Mouse (Mus musculus) left cerebral cortex, postnatal 4 days (tissue): ENCODE data around the gene Bub1b. TPM values are rescaled to one million over a fixed set of nuclear protein-coding genes. Genes with fewer than 3 reads are reported as not detected.

Experiments
- DNase-seq: peaks from one replicate; pipeline ENCODE4 v3.0.0-alpha.2; 2022
- intact Hi-C: fragments of 180-260 bp; cut with DNase I; formaldehyde crosslinking; loops from one replicate; pipeline ENCODE4 v1.15.1; 2025
- total RNA-seq, 2 experiments: library from RNA; stranded (reverse); gene quantifications; 2 replicates each; pipeline ENCODE4 v1.2.3; 2021

The Bub1b gene
- total RNA-seq, 2 experiments from 2014 or later, result 5.7 to 5.9 TPM

DNA sequence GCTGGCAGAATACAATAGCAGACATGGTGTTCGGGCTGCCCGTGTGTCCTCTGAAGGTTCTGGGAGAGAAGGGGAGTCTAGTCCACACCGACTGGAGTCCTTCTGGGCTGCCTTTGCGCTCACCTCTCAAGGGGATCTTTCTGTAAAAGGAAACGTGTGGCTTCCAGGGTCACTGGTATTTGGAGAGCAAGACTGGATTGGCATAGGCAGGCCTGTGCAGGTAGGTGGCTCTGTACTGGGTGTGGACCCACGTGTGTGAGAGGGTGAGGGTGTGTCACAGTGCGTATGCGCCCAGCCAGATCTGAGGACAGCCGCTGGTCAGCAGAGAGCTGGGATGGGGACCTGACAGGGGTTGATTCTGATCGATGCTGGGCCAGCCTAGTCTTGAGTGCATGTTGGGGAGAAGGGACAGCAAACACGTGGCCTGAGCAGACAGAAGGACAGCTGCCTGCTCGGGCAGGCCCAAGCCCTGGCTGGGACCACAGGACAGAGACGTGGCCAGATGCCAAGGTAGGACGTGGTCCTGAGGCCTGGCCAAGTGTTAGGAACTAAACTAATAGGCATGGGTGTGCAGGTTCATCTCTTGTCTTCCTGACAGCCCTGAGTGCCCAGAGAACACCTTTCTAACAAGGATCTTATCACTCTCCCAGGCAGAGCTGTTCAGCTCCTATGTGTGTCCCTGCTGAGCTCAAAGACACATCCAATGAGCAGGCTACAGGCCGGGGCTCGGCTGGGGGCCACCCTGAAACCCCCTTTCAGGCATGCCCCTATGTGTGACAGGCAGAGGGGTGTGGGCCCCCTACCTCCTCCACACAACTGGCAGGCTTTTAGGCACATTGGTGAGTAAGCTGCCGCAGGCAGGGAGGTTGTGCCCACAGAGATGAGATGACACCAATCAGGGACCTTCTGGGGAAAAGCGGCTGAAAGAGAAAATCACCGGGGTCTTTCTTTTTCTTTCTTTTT lies 66.1 kb downstream of the Bub1b start:
- intact Hi-C loops, result no loop called here

DNA sequence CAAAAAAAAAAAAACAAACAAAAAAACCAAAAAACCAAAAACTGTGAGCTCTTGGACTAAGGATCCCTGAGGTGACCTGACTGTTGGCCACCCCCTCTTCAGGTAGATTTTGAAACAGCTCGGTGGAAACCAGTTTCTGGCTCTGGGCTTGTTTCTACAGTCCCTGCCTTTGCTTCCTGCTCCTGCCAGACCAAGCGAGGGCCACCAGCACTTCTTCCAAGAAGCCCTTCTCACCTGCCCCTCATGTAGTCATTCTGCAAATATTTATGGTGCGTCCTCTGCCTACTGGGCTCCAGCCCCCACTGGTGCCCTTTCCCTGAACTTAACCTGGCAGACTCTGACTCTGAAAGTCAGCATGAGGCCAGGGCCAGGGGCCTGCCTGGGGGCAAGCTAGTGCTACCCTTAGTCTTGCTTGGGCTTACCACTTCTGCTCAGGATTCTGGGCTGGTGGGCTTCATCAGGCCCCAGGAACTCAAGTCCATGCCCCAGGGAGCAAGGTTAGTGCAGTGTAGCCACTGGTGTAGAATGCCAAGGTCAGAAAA lies 67.0 kb downstream of the Bub1b start:
- intact Hi-C loops, result no loop called here
- DNase-seq, result no peak

More for the DNA sequence above, 66.1 kb downstream of the Bub1b start:
- peak; percentile 50 for DNase-seq

DNA sequence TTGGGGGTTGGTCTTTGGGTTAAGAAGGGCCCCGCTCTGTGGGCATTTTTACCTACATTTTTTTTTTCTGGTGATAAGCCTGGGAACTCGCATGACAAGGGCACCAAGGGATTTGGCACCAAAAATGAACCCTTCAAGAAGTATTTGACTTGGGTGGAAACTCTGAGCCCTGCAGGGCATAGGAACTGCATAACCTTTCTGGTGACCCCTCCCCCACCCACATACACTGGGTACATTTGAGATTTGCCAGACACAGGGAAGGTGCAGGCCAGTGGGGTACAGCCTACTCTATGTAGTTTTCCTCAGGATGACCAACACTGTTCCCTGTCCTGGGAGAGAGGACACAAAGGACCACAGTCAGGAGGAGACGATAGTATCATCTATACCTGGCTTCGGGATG lies 67.6 kb downstream of the Bub1b start:
- no peak for DNase-seq
- intact Hi-C loops, result no loop called here

DNA sequence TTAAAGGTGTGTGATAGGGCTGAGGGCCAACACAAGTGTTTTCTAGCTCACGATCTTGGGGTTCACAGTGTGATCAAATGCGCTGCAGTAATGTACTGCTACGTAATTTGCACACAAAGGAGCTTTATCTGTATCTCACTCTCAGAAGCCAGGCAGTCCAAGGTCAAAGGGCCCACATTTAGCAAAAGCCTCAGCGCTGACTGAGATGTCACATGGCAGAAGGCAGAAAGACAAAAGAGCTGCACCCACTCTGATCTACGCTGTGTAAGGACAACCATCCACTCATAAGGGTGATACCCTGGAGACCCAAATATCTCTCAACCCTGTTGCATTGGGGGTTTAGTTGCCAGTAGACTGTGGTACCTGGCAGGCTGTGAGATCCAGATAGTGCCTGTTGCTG lies 69.2 kb downstream of the Bub1b start:
- intact Hi-C loops, result no loop called here
- no peak for DNase-seq

DNA sequence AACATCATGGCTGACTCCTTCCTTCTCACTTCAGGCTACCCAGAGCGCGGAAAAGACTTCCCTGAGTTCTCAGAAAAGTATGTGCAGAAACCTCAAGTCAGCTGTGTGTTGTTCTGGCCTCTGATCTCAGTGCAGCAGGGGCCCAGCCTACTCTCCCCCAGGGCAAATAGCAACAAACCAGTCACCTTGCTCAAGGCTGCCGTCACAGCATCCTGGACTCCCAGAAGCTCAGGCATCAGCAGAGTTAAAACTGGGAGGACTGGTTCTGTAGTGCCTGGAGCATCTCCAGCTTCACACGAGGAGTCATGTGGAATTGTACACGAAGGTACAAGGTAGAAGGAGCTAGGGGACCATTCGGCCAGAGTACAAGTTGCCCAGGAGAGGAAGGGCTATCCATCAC lies 71.2 kb downstream of the Bub1b start:
- intact Hi-C loops, result no loop called here
- DNase-seq, result no peak

DNA sequence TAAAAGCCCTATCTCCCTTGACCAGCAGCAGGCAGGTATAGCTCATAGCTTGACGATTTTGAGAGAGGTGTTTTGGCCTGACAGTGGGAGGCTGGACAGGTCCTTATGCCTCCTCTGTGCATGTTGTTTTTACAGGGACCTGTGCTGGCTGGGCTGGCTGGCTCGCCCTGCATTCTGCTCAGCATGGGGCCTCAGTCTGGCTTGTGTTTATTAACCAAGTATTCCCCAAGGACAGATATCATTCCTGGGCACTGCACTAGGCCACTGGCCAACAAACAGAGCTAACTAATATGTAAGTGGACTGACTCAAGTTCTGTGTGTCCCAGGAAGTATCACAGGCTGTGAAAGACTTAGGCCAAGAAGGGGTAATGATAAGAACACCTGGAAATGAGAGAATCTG lies 71.8 kb downstream of the Bub1b start:
- intact Hi-C loops, result no loop called here
- no peak for DNase-seq

DNA sequence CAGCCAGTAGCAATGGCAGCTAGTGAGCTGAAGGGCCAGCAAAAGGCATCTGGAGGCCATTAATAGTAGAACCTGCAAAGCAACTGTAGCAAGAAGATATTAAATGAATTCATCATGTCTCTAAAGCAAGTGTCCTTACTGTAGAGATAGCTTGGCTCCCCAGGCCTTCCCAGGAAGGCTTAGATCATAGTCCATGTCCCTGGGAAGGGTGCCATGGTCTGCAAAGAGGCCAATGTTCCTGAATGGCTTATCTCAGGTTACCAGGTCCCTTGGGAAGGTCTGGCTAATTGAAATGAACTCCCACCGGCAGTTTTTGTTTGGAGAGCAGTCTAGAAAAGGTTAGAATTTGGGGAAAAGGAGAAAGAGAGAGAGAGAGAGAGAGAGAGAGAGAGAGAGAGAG lies 73.7 kb downstream of the Bub1b start:
- intact Hi-C loops, result no loop called here
- DNase-seq, result no peak

DNA sequence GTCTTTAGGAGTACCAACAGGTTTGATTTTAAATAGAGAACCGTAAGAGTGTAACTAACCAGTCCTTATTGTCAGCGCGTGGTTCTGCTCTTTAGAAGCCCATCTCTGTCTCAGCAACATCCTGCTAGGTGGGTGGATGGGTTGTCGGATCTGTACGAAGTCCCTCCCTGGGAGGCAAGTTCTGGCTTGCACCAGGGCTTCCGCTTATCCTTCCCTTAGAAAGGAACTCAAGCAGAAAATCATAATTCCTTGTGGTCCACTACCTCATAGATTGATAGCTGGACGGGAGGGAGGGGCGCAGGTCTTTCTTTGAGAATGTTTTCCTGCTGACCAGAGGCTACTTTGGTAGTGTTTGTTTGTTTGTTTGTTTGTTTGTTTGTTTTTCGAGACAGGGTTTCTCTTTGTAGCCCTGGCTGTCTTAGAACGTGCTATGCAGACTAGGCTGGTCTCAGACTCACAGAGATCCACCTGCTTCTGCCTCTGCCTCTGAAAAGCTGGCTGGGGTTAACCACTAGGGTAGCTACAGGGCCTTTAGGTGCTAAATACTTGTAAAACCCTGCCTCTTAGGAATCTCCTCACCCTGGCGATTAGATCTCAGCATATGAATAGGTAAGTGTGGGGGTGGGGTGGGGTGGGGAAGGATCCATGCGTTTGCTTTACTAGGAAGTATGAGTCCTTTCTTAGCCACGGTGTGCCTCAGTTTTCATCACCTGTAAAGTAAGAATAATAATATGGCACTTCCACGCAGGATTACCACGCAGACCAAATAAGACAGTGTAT lies 75.9 kb downstream of the Bub1b start:
- intact Hi-C loops, result no loop called here

DNA sequence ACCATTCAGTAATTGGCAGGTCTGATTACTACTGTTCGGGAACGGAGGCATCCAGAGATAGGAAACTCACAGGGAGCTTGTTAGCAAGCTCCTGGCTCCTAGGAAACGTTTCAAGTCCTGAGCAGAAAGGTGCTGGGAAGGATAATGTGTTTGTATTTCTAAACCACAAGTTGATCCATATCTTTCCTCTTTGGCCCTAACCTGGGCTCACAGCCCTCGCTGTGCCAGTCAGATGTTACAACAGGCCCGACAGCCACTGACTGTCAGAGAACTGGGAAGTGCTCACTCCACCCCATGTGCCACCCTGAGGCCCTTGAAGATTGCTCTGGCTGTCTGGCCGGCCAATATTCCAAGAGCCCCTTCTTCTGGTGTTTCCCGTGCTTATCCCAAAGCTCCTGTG lies 76.5 kb downstream of the Bub1b start:
- DNase-seq, result no peak
- intact Hi-C loops, result no loop called here

More for the DNA sequence above, 75.9 kb downstream of the Bub1b start:
- DNase-seq, result no peak

DNA sequence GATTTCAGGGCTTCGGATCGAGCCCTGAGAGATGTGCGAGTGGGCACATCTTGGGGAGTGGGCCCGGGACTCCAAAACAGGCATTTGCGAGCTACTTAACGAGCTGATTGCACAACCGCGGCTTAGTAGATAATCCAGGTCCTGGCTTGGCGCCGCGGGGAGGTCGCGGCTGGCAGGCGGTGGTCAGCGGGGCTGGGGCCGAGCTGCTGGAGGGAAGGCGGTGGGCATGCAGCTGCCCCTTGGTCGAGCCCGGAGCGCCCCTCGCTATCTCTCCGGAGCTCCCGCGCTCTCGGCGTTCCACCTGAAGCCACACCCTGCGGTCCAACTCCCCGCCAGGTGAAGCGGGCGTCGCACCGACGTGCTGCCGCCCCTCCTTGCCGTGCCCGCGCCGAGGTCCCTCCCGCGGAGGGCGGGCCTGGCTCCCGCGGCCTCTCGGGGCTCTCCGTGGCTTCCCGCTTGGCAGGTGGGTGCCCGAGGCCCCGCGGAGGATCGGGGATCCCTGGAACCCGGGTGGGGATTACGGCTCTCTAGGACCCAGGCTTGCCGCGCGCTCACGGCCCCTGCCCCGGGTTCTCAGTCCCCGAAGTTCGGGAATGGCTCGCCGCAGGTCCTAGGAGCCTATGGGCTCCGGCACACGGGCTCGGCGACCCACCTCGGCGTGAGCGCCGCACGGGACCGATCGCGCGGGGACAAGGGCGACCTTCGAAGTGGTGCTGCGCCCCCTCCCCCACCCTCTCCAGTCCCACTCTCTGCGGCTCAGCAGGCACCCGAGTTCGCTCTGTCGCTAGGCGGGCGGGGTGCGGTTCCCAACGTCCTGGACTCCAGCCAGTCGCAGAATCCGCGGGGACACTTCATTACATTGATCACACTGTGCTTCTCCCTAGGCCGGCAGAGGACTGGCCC lies 79.1 kb downstream of the Bub1b start:
- intact Hi-C loops, result no loop called here
- DNase-seq, result no peak

DNA sequence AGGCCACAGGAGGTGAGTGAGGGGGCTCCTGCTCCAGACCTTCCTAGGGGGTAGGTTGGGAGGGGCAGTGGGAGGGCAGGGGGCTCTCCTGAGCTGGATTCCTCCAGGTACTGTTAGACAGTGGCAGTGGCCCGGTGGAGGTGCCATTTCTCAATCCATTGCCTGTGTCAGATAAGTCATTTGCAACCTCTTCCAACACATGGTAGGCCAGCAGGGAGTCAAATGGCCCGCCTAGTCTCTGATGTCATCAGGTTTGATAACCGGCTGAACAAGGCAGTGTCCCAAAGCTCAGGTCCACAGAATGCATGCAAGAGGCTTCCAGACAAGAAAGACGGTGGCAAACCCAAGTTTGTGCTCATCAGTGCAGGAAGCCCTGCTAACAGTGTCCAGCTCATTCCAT lies 79.8 kb downstream of the Bub1b start:
- intact Hi-C loops, result no loop called here
- no peak for DNase-seq

DNA sequence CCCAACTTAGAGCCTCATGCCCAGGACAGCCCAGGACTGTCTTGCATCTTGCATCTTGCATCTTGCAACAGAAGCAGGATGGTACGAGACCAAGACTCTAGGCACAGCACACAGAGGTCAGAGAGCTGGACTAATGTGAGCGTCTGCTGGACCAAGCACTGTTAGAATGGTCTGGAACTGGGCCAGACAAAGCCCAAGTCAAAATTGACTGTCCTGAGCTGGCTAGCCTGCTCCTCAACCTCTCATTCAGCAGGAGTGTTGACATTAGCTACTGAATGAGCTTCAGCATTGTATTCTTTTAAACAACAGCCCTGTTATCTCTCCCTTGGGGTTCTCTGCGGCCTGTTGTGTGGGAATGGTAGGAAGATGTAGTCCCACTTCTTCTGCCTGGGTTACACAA lies 81.6 kb downstream of the Bub1b start:
- DNase-seq, result no peak
- intact Hi-C loops, result no loop called here

DNA sequence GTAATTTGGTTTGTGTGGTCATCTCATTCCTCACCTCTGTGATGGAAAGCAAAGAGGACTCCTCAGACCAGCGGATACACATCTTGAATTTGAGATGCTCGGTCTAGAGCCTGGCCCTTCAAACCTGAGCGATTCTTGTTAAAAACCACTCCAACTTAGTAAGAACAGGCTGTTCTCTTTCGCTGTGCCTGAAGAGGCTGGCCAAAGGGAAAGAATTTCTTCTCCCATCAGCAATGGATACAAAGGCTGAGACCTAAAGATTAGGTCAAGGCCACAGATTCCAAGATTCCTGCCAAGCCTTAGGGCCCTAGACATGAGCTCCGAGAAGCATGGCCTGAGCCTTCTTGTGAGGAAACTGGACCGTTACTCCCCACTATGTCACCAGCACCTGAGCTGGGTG lies 82.9 kb downstream of the Bub1b start:
- intact Hi-C loops, result no loop called here
- DNase-seq, result no peak

DNA sequence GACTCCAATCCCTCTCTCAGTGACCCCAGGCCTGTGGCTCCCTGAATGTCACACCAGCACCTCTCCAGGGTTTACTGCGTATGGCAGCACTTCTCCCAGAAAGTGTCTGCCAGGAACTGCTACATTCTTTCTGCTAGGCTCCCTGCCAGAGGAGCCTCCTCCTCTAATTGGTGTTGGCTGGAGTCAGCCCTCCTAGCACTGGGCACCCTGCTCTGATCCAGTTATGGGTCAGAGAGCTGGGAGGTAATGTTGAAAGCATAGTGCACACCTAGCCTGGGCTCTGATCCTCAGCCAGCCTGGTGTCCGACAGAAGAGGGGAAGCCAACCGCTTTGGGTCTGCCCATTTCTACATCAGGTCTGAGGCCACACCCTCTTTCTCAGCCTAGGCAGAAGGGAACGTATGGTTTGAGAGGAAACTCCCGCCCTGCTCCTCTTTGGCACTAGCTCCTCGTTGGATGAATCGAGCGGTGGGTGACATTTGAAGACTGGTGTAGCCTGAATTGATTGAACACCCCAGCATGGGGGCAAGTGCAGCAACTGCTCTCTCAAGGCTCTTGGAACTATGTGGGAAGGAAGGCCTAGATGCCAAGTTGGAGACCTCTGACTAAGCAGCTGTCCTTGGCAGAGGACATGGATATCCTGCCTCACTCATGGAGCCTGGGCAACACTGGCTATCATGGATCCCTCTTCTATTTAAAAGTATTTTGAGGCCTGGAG lies 84.7 kb downstream of the Bub1b start:
- intact Hi-C loops, result no loop called here
- DNase-seq, result no peak

DNA sequence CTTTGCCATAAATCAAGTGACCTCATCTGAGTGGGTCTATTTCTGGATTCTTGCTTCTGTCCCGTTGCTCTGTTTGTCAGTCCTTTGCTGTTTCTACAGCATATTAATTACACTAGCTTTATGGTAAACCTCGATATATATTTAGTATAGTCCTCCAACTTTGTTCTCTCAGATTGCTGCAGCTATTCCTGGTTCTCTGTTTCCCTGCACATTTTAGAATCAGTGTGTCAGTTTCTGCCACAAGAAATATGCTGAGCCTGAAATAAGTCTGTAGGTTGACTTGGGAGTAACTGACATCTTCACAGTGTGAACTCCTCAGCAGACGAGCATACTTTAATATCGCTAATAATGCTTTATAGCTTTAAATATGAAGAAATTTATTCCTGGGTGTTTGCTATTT lies 87.1 kb downstream of the Bub1b start:
- intact Hi-C loops, result no loop called here
- no peak for DNase-seq

DNA sequence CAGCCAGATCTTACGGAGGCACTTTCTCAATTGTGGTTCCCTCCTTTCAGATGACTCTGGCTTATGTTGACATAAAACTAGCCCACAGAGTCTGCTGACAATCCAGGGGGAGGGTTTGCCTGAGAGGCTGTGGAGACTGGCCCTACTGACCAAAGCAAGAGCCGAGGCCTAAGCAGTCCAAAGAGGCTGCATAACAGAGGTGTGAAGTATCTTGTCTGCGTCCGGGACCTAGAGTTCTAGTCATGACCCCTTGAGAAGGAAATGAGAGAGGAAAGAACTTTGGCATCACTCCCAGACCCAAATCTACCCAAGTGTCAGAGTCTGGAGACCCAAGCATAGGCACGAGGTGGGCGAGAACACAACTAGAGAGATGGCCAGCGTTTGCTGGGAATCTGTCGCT lies 88.7 kb downstream of the Bub1b start:
- DNase-seq, result no peak
- intact Hi-C loops, result no loop called here

DNA sequence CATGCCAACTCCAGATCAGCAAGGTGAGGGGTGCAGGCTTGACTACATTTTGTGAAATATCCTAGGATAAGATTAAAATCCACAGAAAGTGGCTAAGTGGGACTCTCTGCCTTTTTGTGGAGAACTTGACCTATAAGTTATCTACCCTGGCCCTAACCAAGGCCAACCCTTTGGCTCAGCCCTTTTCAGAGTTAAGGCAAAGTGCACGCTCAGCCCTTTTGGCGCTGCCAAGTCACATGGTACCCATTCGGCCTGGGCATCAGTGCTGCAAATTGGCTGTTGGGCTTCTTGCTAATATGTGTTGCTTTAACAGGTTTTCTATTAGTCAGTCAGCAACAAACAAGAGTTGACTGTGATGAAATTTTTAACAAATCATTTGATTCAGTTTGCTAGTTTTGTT lies 89.8 kb downstream of the Bub1b start:
- intact Hi-C loops, result no loop called here
- no peak for DNase-seq

DNA sequence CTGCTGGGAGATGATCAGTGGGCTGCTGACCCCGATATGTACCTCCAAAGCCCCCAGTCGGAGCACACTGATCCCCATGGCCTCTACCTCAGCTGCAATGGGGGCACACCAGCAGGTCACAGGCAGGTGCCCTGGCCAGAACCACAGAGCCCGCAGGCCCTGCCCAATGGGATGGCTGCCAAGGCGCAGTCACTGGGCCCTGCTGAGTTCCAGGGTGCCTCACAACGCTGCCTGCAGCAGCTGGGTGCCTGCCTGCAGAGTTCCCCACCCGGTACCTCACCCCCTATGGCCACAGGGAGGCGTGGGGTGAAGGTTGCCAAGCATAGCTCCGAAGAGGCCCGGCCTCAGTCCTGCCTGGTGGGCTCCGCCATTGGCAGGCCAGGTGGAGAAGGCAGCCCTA lies 91.9 kb downstream of the Bub1b start:
- DNase-seq, result no peak
- intact Hi-C loops, result no loop called here
